Mouse (Mus musculus) thymus, adult 2 months (tissue): Measurements from ENCODE around the gene Eddm3b.

Experiments
- CTCF ChIP-seq: fragments of 200-500 bp; IDR thresholded peaks from 2 replicates; pipeline ENCODE4 v1.5.1; 2012; ENCODE audit warnings: mild to moderate bottlenecking, control low read depth, low read length, moderate library complexity, borderline replicate concordance; ENCODE audit not compliant: control insufficient read depth, poor library complexity, insufficient read depth; ENCODE audit errors: extremely low read depth
- POLR2A ChIP-seq: fragments of 200-500 bp; IDR thresholded peaks from 2 replicates; pipeline ENCODE4 v1.6.1; 2012; ENCODE audit warnings: mild to moderate bottlenecking, low read length, control low read depth, moderate library complexity; ENCODE audit not compliant: control insufficient read depth, poor library complexity, insufficient read depth; ENCODE audit errors: extremely low read depth

DNA sequence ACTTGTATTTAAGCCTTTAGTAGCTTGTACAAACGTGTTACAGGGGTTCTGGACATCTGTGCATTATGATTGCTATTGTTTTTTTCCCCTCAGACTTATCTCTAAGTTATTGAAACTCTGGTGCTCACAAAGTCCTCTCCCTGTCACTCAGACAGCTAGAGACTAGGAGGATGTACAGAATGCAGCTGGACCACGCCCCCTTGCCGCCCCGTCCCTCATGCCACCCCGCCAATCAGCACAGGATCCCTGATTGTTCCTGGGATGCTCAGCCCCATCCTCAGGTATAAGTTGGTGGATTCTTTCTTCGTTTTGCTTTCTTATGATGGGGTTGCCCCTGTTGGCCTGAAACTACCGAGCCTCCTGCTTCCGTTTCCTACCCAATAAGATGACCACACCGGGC, 750 bp upstream of the Eddm3b start:
- TF ChIP-seq CTCF, result no peak
- TF ChIP-seq POLR2A, result no peak
